Mouse (Mus musculus): ENCODE results near the gene Castor1. TPM values are rescaled to one million over a fixed set of nuclear protein-coding genes. Genes with fewer than 3 reads are reported as not detected.

Castor1 gene
- polyA plus RNA-seq, 1 experiment from 2014 or later: 10.3 TPM

GRCm38 (mm10) chr11:4261188-4261494, 43.1 kb downstream of the Castor1 start:
- Histone ChIP-seq H3K27ac (ENCODE audit: low read depth, low read length) (no peak overlapping the region), H3K9ac (ENCODE audit: low read depth, low read length) (no peak overlapping the region), H3K4me3 (ENCODE audit: low read depth, low read length) (no peak overlapping the region), H3K9me3 (ENCODE audit: control insufficient read depth) (no peaks in the 10 kb centered on the region), H3K4me1 (replicated peaks; ENCODE audit: control insufficient read depth, insufficient read depth, low read length) (peaks cover 33% of the 10 kb centered on the region), H3K27me3 (replicated peaks; ENCODE audit: control insufficient read depth, insufficient read depth, low read length) (no peaks in the 10 kb centered on the region), H3K36me3 (ENCODE audit: control insufficient read depth, insufficient read depth) (no peaks in the 10 kb centered on the region), H3K4me2 (replicated peaks; ENCODE audit: low read depth) (no peak overlapping the region)
- 50% methylated on average over 7 of the region's 7 CpGs for WGBS
- ATAC-seq: 0 out of 2 replicates have a peak, but pooled peaks have one; percentile 11
- peak; percentile 79 for TF ChIP-seq CTCF (IDR thresholded peaks at IDR 0.05; ENCODE audit: low read depth)

GRCm38 (mm10) chr11:4261969-4262368, 43.9 kb downstream of the Castor1 start:
- Histone ChIP-seq H3K4me1 (replicated peaks; ENCODE audit: control insufficient read depth, insufficient read depth, low read length) (peaks cover 35% of the 10 kb centered on the region), H3K9ac (ENCODE audit: low read depth, low read length) (no peak overlapping the region), H3K4me3 (ENCODE audit: low read depth, low read length) (no peak overlapping the region), H3K9me3 (ENCODE audit: control insufficient read depth) (no peaks in the 10 kb centered on the region), H3K27me3 (replicated peaks; ENCODE audit: control insufficient read depth, insufficient read depth, low read length) (no peaks in the 10 kb centered on the region), H3K4me2 (replicated peaks; ENCODE audit: low read depth) (no peak overlapping the region), H3K27ac (ENCODE audit: low read depth, low read length) (no peak overlapping the region), H3K36me3 (ENCODE audit: control insufficient read depth, insufficient read depth) (no peaks in the 10 kb centered on the region)
- peak; percentile 60 for TF ChIP-seq CTCF (IDR thresholded peaks at IDR 0.05; ENCODE audit: low read depth)
- ATAC-seq: no peak
- 27% methylated on average over 5 of the region's 5 CpGs for WGBS

- Histone ChIP-seq H3K9me3 (ENCODE audit: control insufficient read depth) (no peaks in the 10 kb centered on the region), H3K27ac (ENCODE audit: low read depth, low read length) (no peak overlapping the region), H3K36me3 (ENCODE audit: control insufficient read depth, insufficient read depth) (no peaks in the 10 kb centered on the region; the same call in 1 of the 2 replicates), H3K4me3 (ENCODE audit: low read depth, low read length) (no peak overlapping the region), H3K9ac (ENCODE audit: low read depth, low read length) (no peak overlapping the region), H3K4me1 (replicated peaks; ENCODE audit: control insufficient read depth, insufficient read depth, low read length) (peaks cover 35% of the 10 kb centered on the region), H3K4me2 (replicated peaks; ENCODE audit: low read depth) (no peak overlapping the region; the same call in 1 of the 2 replicates), H3K27me3 (replicated peaks; ENCODE audit: control insufficient read depth, insufficient read depth, low read length) (no peaks in the 10 kb centered on the region)
- no peak for TF ChIP-seq CTCF (IDR thresholded peaks at IDR 0.05; ENCODE audit: low read depth)
- no peak for ATAC-seq
- 32% methylated on average over 7 of the region's 7 CpGs for WGBS
Measured at GRCm38 (mm10) chr11:4262847-4263246, 44.8 kb downstream of the Castor1 start.

GRCm38 (mm10) chr11:4263296-4263695, 45.3 kb downstream of the Castor1 start:
- Histone ChIP-seq H3K9ac (ENCODE audit: low read depth, low read length) (no peak overlapping the region), H3K27ac (ENCODE audit: low read depth, low read length) (peak overlapping the region; percentile 21; the same call in 1 of the 2 replicates), H3K4me2 (replicated peaks; ENCODE audit: low read depth) (no peak overlapping the region; the same call in 1 of the 2 replicates), H3K27me3 (replicated peaks; ENCODE audit: control insufficient read depth, insufficient read depth, low read length) (no peaks in the 10 kb centered on the region), H3K9me3 (ENCODE audit: control insufficient read depth) (no peaks in the 10 kb centered on the region), H3K4me1 (replicated peaks; ENCODE audit: control insufficient read depth, insufficient read depth, low read length) (peaks cover 35% of the 10 kb centered on the region), H3K4me3 (ENCODE audit: low read depth, low read length) (no peak overlapping the region), H3K36me3 (ENCODE audit: control insufficient read depth, insufficient read depth) (no peaks in the 10 kb centered on the region; the same call in 1 of the 2 replicates)
- 6% methylated on average over 1 of the region's 1 CpGs for WGBS
- no peak for TF ChIP-seq CTCF (IDR thresholded peaks at IDR 0.05; ENCODE audit: low read depth)
- no peak for ATAC-seq

- Histone ChIP-seq H3K27ac (ENCODE audit: low read depth, low read length) (peak overlapping the region; percentile 21; the same call in 1 of the 2 replicates), H3K4me3 (ENCODE audit: low read depth, low read length) (no peak overlapping the region), H3K36me3 (ENCODE audit: control insufficient read depth, insufficient read depth) (peaks cover 3% of the 10 kb centered on the region; the same call in 1 of the 2 replicates), H3K4me2 (replicated peaks; ENCODE audit: low read depth) (peak overlapping the region; percentile 6; the same call in 1 of the 2 replicates), H3K9ac (ENCODE audit: low read depth, low read length) (no peak overlapping the region), H3K27me3 (replicated peaks; ENCODE audit: control insufficient read depth, insufficient read depth, low read length) (no peaks in the 10 kb centered on the region), H3K9me3 (ENCODE audit: control insufficient read depth) (no peaks in the 10 kb centered on the region), H3K4me1 (replicated peaks; ENCODE audit: control insufficient read depth, insufficient read depth, low read length) (peaks cover 34% of the 10 kb centered on the region)
- no peak for TF ChIP-seq CTCF (IDR thresholded peaks at IDR 0.05; ENCODE audit: low read depth)
- no peak for ATAC-seq
- WGBS: 28% methylated on average over 7 of the region's 7 CpGs
Measured at GRCm38 (mm10) chr11:4264066-4264465, 46.0 kb downstream of the Castor1 start.

GRCm38 (mm10) chr11:4266271-4267201, 48.5 kb downstream of the Castor1 start:
- under 1% methylated on average over 54 of the region's 61 CpGs for WGBS
- peak; percentile 62 for ATAC-seq
- Histone ChIP-seq H3K4me3 (ENCODE audit: low read depth, low read length) (peak overlapping the region; percentile 64), H3K4me1 (replicated peaks; ENCODE audit: control insufficient read depth, insufficient read depth, low read length) (peaks cover 17% of the 10 kb centered on the region), H3K27me3 (replicated peaks; ENCODE audit: control insufficient read depth, insufficient read depth, low read length) (no peaks in the 10 kb centered on the region), H3K27ac (ENCODE audit: low read depth, low read length) (peak overlapping the region; percentile 68), H3K36me3 (ENCODE audit: control insufficient read depth, insufficient read depth) (peaks cover 9% of the 10 kb centered on the region; the same call in 1 of the 2 replicates), H3K4me2 (replicated peaks; ENCODE audit: low read depth) (peak overlapping the region; percentile 91), H3K9ac (ENCODE audit: low read depth, low read length) (peak overlapping the region; percentile 54), H3K9me3 (ENCODE audit: control insufficient read depth) (no peaks in the 10 kb centered on the region)
- peak; percentile 23 for TF ChIP-seq CTCF (IDR thresholded peaks at IDR 0.05; ENCODE audit: low read depth)

Data from intestine, postnatal 0 days (tissue).